In the genomic region with DNA sequence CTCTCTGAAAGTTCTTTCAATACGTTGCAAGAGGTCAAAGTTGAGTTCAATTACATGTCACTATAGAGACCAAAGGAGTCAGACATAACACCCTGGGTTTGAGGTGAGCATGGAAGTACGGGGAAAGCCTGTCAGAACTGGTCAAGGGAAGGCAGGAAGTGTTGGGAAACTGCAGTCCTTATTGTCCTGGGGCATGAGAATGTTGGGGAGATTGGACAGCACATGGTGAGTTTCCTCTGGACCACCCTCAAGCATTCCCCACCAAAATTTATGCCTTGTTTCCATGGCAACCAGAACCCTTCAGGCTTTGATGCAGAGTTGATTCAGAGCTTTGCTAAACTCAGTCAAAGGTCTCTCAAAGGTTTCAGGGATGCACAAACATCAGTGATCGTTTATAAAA, we compare ENCODE assay signal across 15 mouse cellular contexts.
DNase-seq lines count a peak whose midpoint lies in the region; ATAC-seq lines count a peak whose summit lies in the region.
"Had no signal": no experiment of that assay in that cellular context is flagged by ENCODE, and none has a peak within 500 bp of the region (broad histone marks: within the 10 kb centered on the region; RNA-seq: fewer than 3 reads in every experiment).

No protein-coding gene starts in this region.

- H3K4me2 ChIP-seq in neural tube, embryonic 15.5 days, result no peak overlapping the region
- H3K4me2 ChIP-seq in embryonic facial prominence, embryonic 11.5 days (ENCODE audit: low read depth, low read length), result no peak overlapping the region
- no peak overlapping the region for H3K4me2 ChIP-seq in heart, embryonic 12.5 days
- H3K4me2 ChIP-seq: embryonic facial prominence, embryonic 12.5 days had no signal

- DNase-seq in neural tube, embryonic 10.5 days (ENCODE audit: extremely low spot score, low spot score), result peak; percentile 27
- DNase-seq in embryonic facial prominence, embryonic 11.5 days (ENCODE audit: low spot score), result peak; percentile 41
- DNase-seq in limb, embryonic 10.5 days (ENCODE audit: low spot score), result peak; percentile 33
- DNase-seq in thymus, postnatal 0 days (ENCODE audit: low spot score), result no peak
- no peak for DNase-seq in cerebellum, postnatal 36 days
- DNase-seq: cerebellum, adult 11 months; gastrocnemius, postnatal 25 days; heart, postnatal 36 days; kidney, adult 2 months; right cerebral cortex, postnatal 4 days had no signal

- 5% methylated on average over 3 of the region's 3 CpGs for WGBS in neural tube, embryonic 15.5 days
- WGBS in embryonic facial prominence, embryonic 11.5 days, result 36% methylated on average over 3 of the region's 3 CpGs
- WGBS in limb, embryonic 10.5 days, result 29% methylated on average over 3 of the region's 3 CpGs
- 62% methylated on average over 3 of the region's 3 CpGs for WGBS in heart, embryonic 12.5 days

- ATAC-seq in neural tube, embryonic 15.5 days (ENCODE audit: low FRiP score), result no peak
- no peak for ATAC-seq in embryonic facial prominence, embryonic 11.5 days (replicated peaks; ENCODE audit: insufficient number of reproducible peaks, low FRiP score, low TSS enrichment, low read depth)
- ATAC-seq in heart, embryonic 12.5 days (ENCODE audit: insufficient number of reproducible peaks, low FRiP score), result no peak
- ATAC-seq: CD4-positive, CD25-positive, alpha-beta regulatory T cell, adult 4 months had no signal

- H3K27me3 ChIP-seq in neural tube, embryonic 15.5 days (replicated peaks), result no peaks in the 10 kb centered on the region
- H3K27me3 ChIP-seq in embryonic facial prominence, embryonic 11.5 days (ENCODE audit: control insufficient read depth, insufficient read depth, low read length), result no peaks in the 10 kb centered on the region
- H3K27me3 ChIP-seq in limb, embryonic 10.5 days (ENCODE audit: low read depth, poor library complexity, severe bottlenecking), result no peaks in the 10 kb centered on the region
- H3K27me3 ChIP-seq in heart, embryonic 12.5 days (replicated peaks), result no peaks in the 10 kb centered on the region
- H3K27me3 ChIP-seq: embryonic facial prominence, embryonic 12.5 days had no signal

- peaks cover 7% of the 10 kb centered on the region; the same call in 1 of the 2 replicates for H3K4me1 ChIP-seq in neural tube, embryonic 15.5 days
- no peaks in the 10 kb centered on the region for H3K4me1 ChIP-seq in embryonic facial prominence, embryonic 11.5 days (ENCODE audit: control insufficient read depth, insufficient read depth, low read length)
- peaks cover 14% of the 10 kb centered on the region for H3K4me1 ChIP-seq in limb, embryonic 10.5 days
- H3K4me1 ChIP-seq in heart, embryonic 12.5 days (replicated peaks), result 0 out of 2 replicates have a peak, but pooled peaks cover 4% of the 10 kb centered on the region
- H3K4me1 ChIP-seq: heart, embryonic 10.5 days had no signal

- H3K36me3 ChIP-seq in neural tube, embryonic 15.5 days, result no peaks in the 10 kb centered on the region
- no peaks in the 10 kb centered on the region for H3K36me3 ChIP-seq in embryonic facial prominence, embryonic 11.5 days (replicated peaks; ENCODE audit: control insufficient read depth, insufficient read depth, low read depth, low read length)
- no peaks in the 10 kb centered on the region for H3K36me3 ChIP-seq in limb, embryonic 10.5 days
- no peaks in the 10 kb centered on the region for H3K36me3 ChIP-seq in heart, embryonic 12.5 days
- H3K36me3 ChIP-seq: embryonic facial prominence, embryonic 12.5 days; heart, embryonic 10.5 days had no signal

- no peak overlapping the region for H3K27ac ChIP-seq in neural tube, embryonic 15.5 days (replicated peaks)
- no peak overlapping the region for H3K27ac ChIP-seq in embryonic facial prominence, embryonic 11.5 days (replicated peaks; ENCODE audit: low read depth, low read length)
- no peak overlapping the region for H3K27ac ChIP-seq in limb, embryonic 10.5 days
- no peak overlapping the region for H3K27ac ChIP-seq in heart, embryonic 12.5 days (ENCODE audit: poor library complexity, severe bottlenecking)
- H3K27ac ChIP-seq: embryonic facial prominence, embryonic 12.5 days; heart, embryonic 10.5 days had no signal

- H3K4me3 ChIP-seq in neural tube, embryonic 15.5 days (replicated peaks), result no peak overlapping the region
- H3K4me3 ChIP-seq in embryonic facial prominence, embryonic 11.5 days (ENCODE audit: low read depth, low read length), result no peak overlapping the region
- no peak overlapping the region for H3K4me3 ChIP-seq in limb, embryonic 10.5 days
- no peak overlapping the region for H3K4me3 ChIP-seq in heart, embryonic 12.5 days
- H3K4me3 ChIP-seq: embryonic facial prominence, embryonic 12.5 days; heart, embryonic 10.5 days had no signal

- no peak overlapping the region for H3K9ac ChIP-seq in neural tube, embryonic 15.5 days (replicated peaks)
- H3K9ac ChIP-seq in embryonic facial prominence, embryonic 11.5 days (replicated peaks; ENCODE audit: low read length), result no peak overlapping the region
- no peak overlapping the region for H3K9ac ChIP-seq in heart, embryonic 12.5 days
- H3K9ac ChIP-seq: embryonic facial prominence, embryonic 12.5 days had no signal

- no peaks in the 10 kb centered on the region for H3K9me3 ChIP-seq in neural tube, embryonic 15.5 days (replicated peaks)
- no peaks in the 10 kb centered on the region for H3K9me3 ChIP-seq in embryonic facial prominence, embryonic 11.5 days (replicated peaks; ENCODE audit: control insufficient read depth, low read length)
- H3K9me3 ChIP-seq in limb, embryonic 10.5 days (replicated peaks), result no peaks in the 10 kb centered on the region
- no peaks in the 10 kb centered on the region for H3K9me3 ChIP-seq in heart, embryonic 12.5 days (replicated peaks)
- H3K9me3 ChIP-seq: embryonic facial prominence, embryonic 12.5 days; heart, embryonic 10.5 days had no signal

Comparison
In these comparisons a context has a peak if more than half of its experiments do, and no peak if none do; other contexts are left out.
1. DNase-seq: peak in neural tube, embryonic 10.5 days (single experiment), embryonic facial prominence, embryonic 11.5 days (single experiment) and limb, embryonic 10.5 days (single experiment); none in thymus, postnatal 0 days (single experiment) and cerebellum, postnatal 36 days (0 of 2).